Mouse (Mus musculus): Measurements from ENCODE around the gene Steap3. TPM values are rescaled to one million over a fixed set of nuclear protein-coding genes. Genes with fewer than 3 reads are reported as not detected.
A peak's percentile ranks its signal among the peaks of the same experiment; 100 is the strongest.

The Steap3 gene
- polyA plus RNA-seq, 1 experiment from 2014 or later, result 3.3 TPM

- no peak overlapping the region for H3K4me3 ChIP-seq (ENCODE audit: low read depth, low read length)
- no peak overlapping the region for H3K9ac ChIP-seq (replicated peaks; ENCODE audit: low read length)
- no peak overlapping the region for H3K4me2 ChIP-seq (ENCODE audit: low read depth, low read length)
- H3K27ac ChIP-seq (replicated peaks; ENCODE audit: low read depth, low read length), result no peak overlapping the region
- H3K4me1 ChIP-seq (ENCODE audit: control insufficient read depth, insufficient read depth, low read length), result no peaks in the 10 kb centered on the region
- H3K27me3 ChIP-seq (ENCODE audit: control insufficient read depth, insufficient read depth, low read length), result no peaks in the 10 kb centered on the region
- DNase-seq (ENCODE audit: low spot score), result no peak
- no peak for ATAC-seq (replicated peaks; ENCODE audit: insufficient number of reproducible peaks, low FRiP score, low TSS enrichment, low read depth)
- no peaks in the 10 kb centered on the region for H3K36me3 ChIP-seq (replicated peaks; ENCODE audit: control insufficient read depth, insufficient read depth, low read depth, low read length)
- WGBS, result 90% methylated on average over 14 of the region's 14 CpGs
- no peaks in the 10 kb centered on the region for H3K9me3 ChIP-seq (replicated peaks; ENCODE audit: control insufficient read depth, low read length)
Measured at GRCm38 (mm10) chr1:120236424-120236823, 36.1 kb downstream of the Steap3 start.

DNA sequence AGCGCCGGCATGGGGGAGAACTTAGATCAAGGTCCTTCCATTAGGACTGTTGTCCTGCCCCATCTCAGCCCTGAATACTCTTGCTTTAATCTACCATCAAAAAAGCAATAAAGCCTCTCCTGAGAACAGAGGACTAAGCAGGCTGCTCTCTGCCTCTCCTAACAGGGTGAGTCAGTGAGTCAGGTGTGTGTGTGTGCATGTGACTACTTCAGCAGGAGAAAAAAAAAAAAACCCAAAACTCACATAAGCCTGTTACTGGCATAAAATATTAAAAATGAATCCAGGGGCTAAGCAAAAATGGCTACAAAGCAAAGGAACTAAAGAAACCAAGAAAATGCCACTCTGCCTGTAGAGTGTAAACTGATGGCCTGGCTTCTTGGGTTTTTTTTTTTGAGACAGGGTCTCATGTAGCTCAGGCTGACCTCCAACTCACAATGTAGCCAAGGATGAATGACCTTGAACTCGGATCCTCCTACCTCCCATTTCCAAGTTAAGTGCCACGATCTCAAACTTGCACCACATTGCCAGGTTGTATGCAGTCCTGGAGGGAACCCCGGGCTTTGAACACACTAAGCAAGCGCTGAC lies 36.8 kb downstream of the Steap3 start:
- Histone ChIP-seq H3K27me3 (ENCODE audit: control insufficient read depth, insufficient read depth, low read length) (no peaks in the 10 kb centered on the region), H3K9ac (replicated peaks; ENCODE audit: low read length) (no peak overlapping the region), H3K4me2 (ENCODE audit: low read depth, low read length) (no peak overlapping the region), H3K27ac (replicated peaks; ENCODE audit: low read depth, low read length) (no peak overlapping the region), H3K4me3 (ENCODE audit: low read depth, low read length) (no peak overlapping the region), H3K36me3 (replicated peaks; ENCODE audit: control insufficient read depth, insufficient read depth, low read depth, low read length) (no peaks in the 10 kb centered on the region), H3K9me3 (replicated peaks; ENCODE audit: control insufficient read depth, low read length) (no peaks in the 10 kb centered on the region), H3K4me1 (ENCODE audit: control insufficient read depth, insufficient read depth, low read length) (no peaks in the 10 kb centered on the region)
- no peak for DNase-seq (ENCODE audit: low spot score)
- WGBS, result 90% methylated on average over 6 of the region's 6 CpGs
- no peak for ATAC-seq (replicated peaks; ENCODE audit: insufficient number of reproducible peaks, low FRiP score, low TSS enrichment, low read depth)

GRCm38 (mm10) chr1:120232170-120232569 lies 40.3 kb downstream of the Steap3 start:
- no peak overlapping the region for H3K4me3 ChIP-seq (ENCODE audit: low read depth, low read length)

DNA sequence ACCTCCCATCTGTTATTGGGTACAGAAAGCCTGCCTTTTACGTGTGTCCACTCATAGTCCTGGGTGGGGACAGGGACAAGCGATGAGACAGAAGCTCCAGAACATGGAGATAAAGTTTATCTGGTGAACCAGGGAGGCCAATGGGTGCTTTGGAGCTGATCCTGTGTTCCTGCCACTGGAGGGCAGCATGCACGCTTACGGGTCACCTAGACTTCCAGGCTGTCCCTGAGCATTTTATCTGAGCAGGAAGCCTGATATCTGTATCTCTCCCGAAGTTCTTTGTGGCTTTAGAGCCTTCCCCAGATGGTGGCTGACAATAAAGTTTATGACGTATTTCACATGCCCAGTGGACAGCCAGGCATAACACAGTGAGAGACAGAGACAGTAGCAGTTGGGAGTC lies 41.2 kb downstream of the Steap3 start:
- Histone ChIP-seq H3K9ac (replicated peaks; ENCODE audit: low read length) (no peak overlapping the region), H3K4me1 (ENCODE audit: control insufficient read depth, insufficient read depth, low read length) (no peaks in the 10 kb centered on the region), H3K4me3 (ENCODE audit: low read depth, low read length) (no peak overlapping the region), H3K9me3 (replicated peaks; ENCODE audit: control insufficient read depth, low read length) (no peaks in the 10 kb centered on the region), H3K4me2 (ENCODE audit: low read depth, low read length) (no peak overlapping the region), H3K36me3 (replicated peaks; ENCODE audit: control insufficient read depth, insufficient read depth, low read depth, low read length) (no peaks in the 10 kb centered on the region), H3K27me3 (ENCODE audit: control insufficient read depth, insufficient read depth, low read length) (no peaks in the 10 kb centered on the region), H3K27ac (replicated peaks; ENCODE audit: low read depth, low read length) (no peak overlapping the region)
- 37% methylated on average over 6 of the region's 6 CpGs for WGBS
- ATAC-seq (replicated peaks; ENCODE audit: insufficient number of reproducible peaks, low FRiP score, low TSS enrichment, low read depth), result no peak
- DNase-seq (ENCODE audit: low spot score), result peak; percentile 47

More at GRCm38 (mm10) chr1:120232170-120232569, 40.3 kb downstream of the Steap3 start:
- Histone ChIP-seq H3K4me2 (ENCODE audit: low read depth, low read length) (no peak overlapping the region), H3K9me3 (replicated peaks; ENCODE audit: control insufficient read depth, low read length) (no peaks in the 10 kb centered on the region), H3K4me1 (ENCODE audit: control insufficient read depth, insufficient read depth, low read length) (no peaks in the 10 kb centered on the region), H3K9ac (replicated peaks; ENCODE audit: low read length) (no peak overlapping the region), H3K27ac (replicated peaks; ENCODE audit: low read depth, low read length) (no peak overlapping the region), H3K36me3 (replicated peaks; ENCODE audit: control insufficient read depth, insufficient read depth, low read depth, low read length) (no peaks in the 10 kb centered on the region), H3K27me3 (ENCODE audit: control insufficient read depth, insufficient read depth, low read length) (no peaks in the 10 kb centered on the region)
- no peak for ATAC-seq (replicated peaks; ENCODE audit: insufficient number of reproducible peaks, low FRiP score, low TSS enrichment, low read depth)
- no peak for DNase-seq (ENCODE audit: low spot score)
- 65% methylated on average over 6 of the region's 6 CpGs for WGBS

- no peak overlapping the region for H3K27ac ChIP-seq (replicated peaks; ENCODE audit: low read depth, low read length)
- WGBS, result 82% methylated on average over 10 of the region's 10 CpGs
- H3K9ac ChIP-seq (replicated peaks; ENCODE audit: low read length), result no peak overlapping the region
- no peaks in the 10 kb centered on the region for H3K27me3 ChIP-seq (ENCODE audit: control insufficient read depth, insufficient read depth, low read length)
- no peak overlapping the region for H3K4me3 ChIP-seq (ENCODE audit: low read depth, low read length)
- no peaks in the 10 kb centered on the region for H3K9me3 ChIP-seq (replicated peaks; ENCODE audit: control insufficient read depth, low read length)
- H3K4me2 ChIP-seq (ENCODE audit: low read depth, low read length), result no peak overlapping the region
- ATAC-seq (replicated peaks; ENCODE audit: insufficient number of reproducible peaks, low FRiP score, low TSS enrichment, low read depth), result no peak
- no peaks in the 10 kb centered on the region for H3K4me1 ChIP-seq (ENCODE audit: control insufficient read depth, insufficient read depth, low read length)
- no peak for DNase-seq (ENCODE audit: low spot score)
- H3K36me3 ChIP-seq (replicated peaks; ENCODE audit: control insufficient read depth, insufficient read depth, low read depth, low read length), result no peaks in the 10 kb centered on the region
Measured at GRCm38 (mm10) chr1:120229723-120230471, 42.6 kb downstream of the Steap3 start.

GRCm38 (mm10) chr1:120223613-120224012 lies 48.9 kb downstream of the Steap3 start:
- no peaks in the 10 kb centered on the region for H3K9me3 ChIP-seq (replicated peaks; ENCODE audit: control insufficient read depth, low read length)
- H3K9ac ChIP-seq (replicated peaks; ENCODE audit: low read length), result no peak overlapping the region
- H3K27me3 ChIP-seq (ENCODE audit: control insufficient read depth, insufficient read depth, low read length), result no peaks in the 10 kb centered on the region
- no peak overlapping the region for H3K4me3 ChIP-seq (ENCODE audit: low read depth, low read length)
- no peaks in the 10 kb centered on the region for H3K36me3 ChIP-seq (replicated peaks; ENCODE audit: control insufficient read depth, insufficient read depth, low read depth, low read length)
- ATAC-seq (replicated peaks; ENCODE audit: insufficient number of reproducible peaks, low FRiP score, low TSS enrichment, low read depth), result no peak
- H3K4me1 ChIP-seq (ENCODE audit: control insufficient read depth, insufficient read depth, low read length), result no peaks in the 10 kb centered on the region
- DNase-seq (ENCODE audit: low spot score), result no peak
- no peak overlapping the region for H3K4me2 ChIP-seq (ENCODE audit: low read depth, low read length)
- WGBS, result 67% methylated on average over 4 of the region's 4 CpGs
- H3K27ac ChIP-seq (replicated peaks; ENCODE audit: low read depth, low read length), result no peak overlapping the region

- Histone ChIP-seq H3K27ac (replicated peaks; ENCODE audit: low read depth, low read length) (no peak overlapping the region), H3K36me3 (replicated peaks; ENCODE audit: control insufficient read depth, insufficient read depth, low read depth, low read length) (no peaks in the 10 kb centered on the region), H3K9me3 (replicated peaks; ENCODE audit: control insufficient read depth, low read length) (no peaks in the 10 kb centered on the region), H3K4me1 (ENCODE audit: control insufficient read depth, insufficient read depth, low read length) (no peaks in the 10 kb centered on the region), H3K4me2 (ENCODE audit: low read depth, low read length) (no peak overlapping the region), H3K4me3 (ENCODE audit: low read depth, low read length) (no peak overlapping the region), H3K27me3 (ENCODE audit: control insufficient read depth, insufficient read depth, low read length) (no peaks in the 10 kb centered on the region), H3K9ac (replicated peaks; ENCODE audit: low read length) (no peak overlapping the region)
- no peak for DNase-seq (ENCODE audit: low spot score)
- 47% methylated on average over 2 of the region's 2 CpGs for WGBS
- no peak for ATAC-seq (replicated peaks; ENCODE audit: insufficient number of reproducible peaks, low FRiP score, low TSS enrichment, low read depth)
Measured at GRCm38 (mm10) chr1:120221285-120221684, 51.2 kb downstream of the Steap3 start.

GRCm38 (mm10) chr1:120220841-120221240 lies 51.7 kb downstream of the Steap3 start:
- H3K9me3 ChIP-seq (replicated peaks; ENCODE audit: control insufficient read depth, low read length), result no peaks in the 10 kb centered on the region
- H3K4me3 ChIP-seq (ENCODE audit: low read depth, low read length), result no peak overlapping the region
- H3K4me1 ChIP-seq (ENCODE audit: control insufficient read depth, insufficient read depth, low read length), result no peaks in the 10 kb centered on the region
- H3K4me2 ChIP-seq (ENCODE audit: low read depth, low read length), result no peak overlapping the region
- ATAC-seq (replicated peaks; ENCODE audit: insufficient number of reproducible peaks, low FRiP score, low TSS enrichment, low read depth) (no peak), DNase-seq (ENCODE audit: low spot score) (no peak)
- no peak overlapping the region for H3K27ac ChIP-seq (replicated peaks; ENCODE audit: low read depth, low read length)
- no peak overlapping the region for H3K9ac ChIP-seq (replicated peaks; ENCODE audit: low read length)
- H3K36me3 ChIP-seq (replicated peaks; ENCODE audit: control insufficient read depth, insufficient read depth, low read depth, low read length), result no peaks in the 10 kb centered on the region
- no peaks in the 10 kb centered on the region for H3K27me3 ChIP-seq (ENCODE audit: control insufficient read depth, insufficient read depth, low read length)
- whole genome bisulfite sequencing, result 63% methylated on average over 6 of the region's 6 CpGs

Measured in embryonic facial prominence, embryonic 11.5 days (tissue).